Mouse (Mus musculus) liver, postnatal 0 days (tissue): Measurements from ENCODE around the gene Birc5. TPM values are rescaled to one million over a fixed set of nuclear protein-coding genes. Genes with fewer than 3 reads are reported as not detected.

ENCODE experiments used
- ATAC-seq: fragments of 200-750 bp; cut with Nextera tagmentation; 2 replicates; pipeline ENCODE4 v1.8.0; 2017; ENCODE audit warnings: mild to moderate bottlenecking, moderate library complexity
- DNase-seq: peaks from one replicate; pipeline ENCODE4 v3.0.0-alpha.2; 2016
- H3K27ac ChIP-seq: fragments of 300-500 bp; sonication (generic); 2 replicates; pipeline ENCODE4 v1.5.1; 2014; ENCODE audit warnings: antibody characterized with exemption, moderate library complexity, mild to moderate bottlenecking, low read depth
- H3K27me3 ChIP-seq: fragments of 300-500 bp; sonication (generic); 2 replicates; pipeline ENCODE4 v1.6.1; 2014; ENCODE audit warnings: low read length, control low read depth, mixed read lengths; ENCODE audit not compliant: insufficient read depth
- H3K36me3 ChIP-seq: fragments of 300-500 bp; sonication (generic); replicated peaks from 2 replicates; pipeline ENCODE4 v1.6.1; 2014; ENCODE audit warnings: mild to moderate bottlenecking, control low read depth, low read length, moderate library complexity, mixed read lengths; ENCODE audit not compliant: insufficient read depth
- H3K4me1 ChIP-seq: fragments of 300-500 bp; sonication (generic); 2 replicates; pipeline ENCODE4 v1.6.1; 2014; ENCODE audit warnings: antibody characterized with exemption, mild to moderate bottlenecking, control low read depth; ENCODE audit not compliant: insufficient read depth
- H3K4me2 ChIP-seq: fragments of 300-500 bp; sonication (generic); 2 replicates; pipeline ENCODE4 v1.6.1; 2014; ENCODE audit warnings: low read depth, mild to moderate bottlenecking, low read length, moderate library complexity, mixed read lengths
- H3K4me3 ChIP-seq: fragments of 300-500 bp; sonication (generic); 2 replicates; pipeline ENCODE4 v1.5.1; 2014; ENCODE audit warnings: low read depth, low read length
- H3K9ac ChIP-seq: fragments of 300-500 bp; sonication (generic); replicated peaks from 2 replicates; pipeline ENCODE4 v1.6.1; 2014; ENCODE audit warnings: mild to moderate bottlenecking, moderate library complexity
- H3K9me3 ChIP-seq: fragments of 300-500 bp; sonication (generic); 2 replicates; pipeline ENCODE4 v1.6.1; 2016; ENCODE audit warnings: mild to moderate bottlenecking, control low read depth, low read length, mixed read lengths
- CTCF ChIP-seq: sonication (generic); IDR thresholded peaks from 2 replicates; pipeline ENCODE4 v1.5.1; 2016; ENCODE audit warnings: antibody characterized with exemption, low read depth
- EP300 ChIP-seq: IDR thresholded peaks from 2 replicates; pipeline ENCODE4 v1.6.1; 2016; ENCODE audit warnings: antibody characterized with exemption, low read depth, mild to moderate bottlenecking
- WGBS: fragments of 180-500 bp; shearing (Covaris S2); extraction: QIAGEN DNeasy Blood & Tissue Kit; methylation state at CpG from one replicate; pipeline ENCODE4 v1.1.7; 2014; ENCODE audit not compliant: insufficient replicate concordance; 5-methylcytosine and 5-hydroxymethylcytosine counted together
- polyA plus RNA-seq: library from polyadenylated mRNA; unstranded; fragments of >200 nt; fragmentation: Nextera tagmentation; extraction: Ambion mirVana; gene quantifications from 2 replicates; pipeline ENCODE4 v1.2.1, GENCODE M21; 2015

The Birc5 gene
- polyA plus RNA-seq, 1 experiment from 2014 or later, result 197 TPM

DNA sequence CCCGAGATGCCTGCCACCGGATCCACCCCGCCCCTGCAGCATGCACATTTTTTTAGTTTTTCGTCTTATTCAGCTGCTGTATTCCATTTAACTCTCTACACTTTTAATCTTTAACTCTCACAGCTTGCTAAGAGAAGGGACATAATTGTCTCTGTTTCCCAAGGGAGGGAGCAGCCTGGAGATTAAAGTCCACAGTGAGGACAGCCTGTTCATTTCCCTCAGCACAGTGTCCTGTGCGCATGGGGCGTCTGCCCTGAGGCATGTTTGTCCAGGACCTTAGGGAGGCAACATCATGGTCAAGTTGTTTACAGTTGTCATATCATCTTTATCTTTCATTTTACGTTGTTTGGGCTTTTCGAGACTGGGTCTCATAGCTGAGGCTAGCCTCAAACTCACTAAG, 15.0 kb upstream of the Birc5 start:
- no peaks in the 10 kb centered on the region for H3K27me3 ChIP-seq
- H3K36me3 ChIP-seq, result no peaks in the 10 kb centered on the region
- no peak overlapping the region for H3K4me2 ChIP-seq
- 74% methylated on average over 8 of the region's 8 CpGs for WGBS
- peaks cover 66% of the 10 kb centered on the region for H3K4me1 ChIP-seq
- peak overlapping the region; percentile 83 for H3K27ac ChIP-seq
- H3K9ac ChIP-seq, result no peak overlapping the region
- TF ChIP-seq CTCF (no peak), EP300 (peak; percentile 46; the same call in 1 of the 2 replicates)
- H3K9me3 ChIP-seq, result no peaks in the 10 kb centered on the region
- DNase-seq (no peak), ATAC-seq (no peak)
- no peak overlapping the region for H3K4me3 ChIP-seq

DNA sequence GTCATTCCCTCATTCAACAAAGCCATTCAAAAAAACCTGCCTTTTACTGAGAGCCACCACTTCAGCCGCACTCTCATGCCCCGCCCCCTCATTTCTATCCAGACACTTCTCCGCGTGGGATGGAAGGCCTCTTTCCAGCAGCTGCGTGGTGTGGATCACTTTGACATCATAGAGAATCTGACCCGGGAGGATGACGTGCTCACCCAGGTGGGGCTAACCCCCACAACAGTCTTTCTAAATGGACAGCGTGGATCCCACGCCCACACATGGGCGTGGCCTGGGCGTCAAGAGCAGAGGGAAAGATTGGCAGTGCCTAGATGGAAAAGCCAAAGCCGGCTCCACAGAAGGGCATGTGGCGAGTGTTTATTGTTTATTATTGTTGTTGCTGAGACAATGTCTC, 12.7 kb upstream of the Birc5 start:
- 0 out of 2 replicates have a peak overlapping the region, but pooled peaks have one; percentile 12 for H3K9ac ChIP-seq
- no peaks in the 10 kb centered on the region for H3K36me3 ChIP-seq
- peak overlapping the region; percentile 64; the same call in 1 of the 2 replicates for H3K27ac ChIP-seq
- DNase-seq (peak; percentile 74), ATAC-seq (peak; percentile 7)
- no peak for TF ChIP-seq CTCF
- no peak for TF ChIP-seq EP300
- 34% methylated on average over 13 of the region's 13 CpGs for WGBS
- H3K4me2 ChIP-seq, result peak overlapping the region; percentile 31
- H3K4me1 ChIP-seq, result peaks cover 65% of the 10 kb centered on the region
- H3K9me3 ChIP-seq, result no peaks in the 10 kb centered on the region
- no peak overlapping the region for H3K4me3 ChIP-seq
- H3K27me3 ChIP-seq, result no peaks in the 10 kb centered on the region

DNA sequence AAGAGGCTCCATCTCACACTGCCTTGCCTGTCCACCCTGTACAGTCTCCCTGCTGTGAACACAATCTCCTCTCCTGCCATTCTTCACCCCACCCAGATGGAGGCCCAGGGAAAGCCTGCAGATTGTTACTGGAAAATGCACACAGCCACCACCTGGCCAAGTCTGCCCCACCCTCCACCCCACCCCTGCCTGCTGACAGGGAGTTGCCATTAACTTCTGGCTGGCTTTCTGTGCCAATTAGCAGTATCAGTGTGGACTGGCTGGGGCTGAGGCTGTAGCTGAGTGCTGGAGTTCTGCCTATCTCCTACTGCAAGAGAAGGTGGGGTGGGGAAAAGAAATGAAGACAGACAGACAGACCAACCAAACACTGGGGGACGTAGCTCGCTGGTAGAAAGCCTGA, 10.5 kb upstream of the Birc5 start:
- TF ChIP-seq EP300, result peak; percentile 82
- TF ChIP-seq CTCF, result no peak
- peak; percentile 82 for DNase-seq
- Histone ChIP-seq H3K27ac (peak overlapping the region; percentile 94), H3K9ac (peak overlapping the region; percentile 26; the same call in 1 of the 2 replicates), H3K36me3 (no peaks in the 10 kb centered on the region), H3K4me2 (peak overlapping the region; percentile 54), H3K4me1 (peaks cover 59% of the 10 kb centered on the region), H3K27me3 (no peaks in the 10 kb centered on the region), H3K9me3 (no peaks in the 10 kb centered on the region), H3K4me3 (no peak overlapping the region)
- 51% methylated on average over 2 of the region's 2 CpGs for WGBS
- peak; percentile 93 for ATAC-seq

DNA sequence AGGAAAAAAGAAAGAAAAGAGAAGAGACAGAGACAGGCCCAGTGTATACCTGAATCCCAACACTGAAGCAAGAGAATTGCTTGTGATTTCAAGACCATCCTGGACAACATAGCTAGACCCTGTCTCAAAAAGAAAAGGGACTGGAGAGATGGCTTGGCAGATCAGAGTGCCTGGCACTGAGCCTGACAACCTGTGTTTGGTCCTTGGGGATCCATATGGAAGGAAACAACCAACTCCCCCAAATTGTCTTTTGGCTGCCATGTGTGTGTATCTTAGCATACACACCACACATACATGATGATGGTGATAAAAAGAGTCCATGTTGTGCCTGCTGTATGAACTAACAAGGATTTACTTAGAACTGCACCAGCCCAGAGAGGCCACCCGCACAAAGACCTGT, 10.0 kb upstream of the Birc5 start:
- no peaks in the 10 kb centered on the region for H3K27me3 ChIP-seq
- H3K4me1 ChIP-seq, result peaks cover 59% of the 10 kb centered on the region
- peak; percentile 11 for ATAC-seq
- 35% methylated on average over 1 of the region's 1 CpGs for WGBS
- TF ChIP-seq EP300 (no peak), CTCF (no peak)
- DNase-seq, result no peak
- H3K9me3 ChIP-seq, result no peaks in the 10 kb centered on the region
- H3K36me3 ChIP-seq, result no peaks in the 10 kb centered on the region
- peak overlapping the region; percentile 94 for H3K27ac ChIP-seq
- peak overlapping the region; percentile 54 for H3K4me2 ChIP-seq
- H3K4me3 ChIP-seq, result no peak overlapping the region
- peak overlapping the region; percentile 26; the same call in 1 of the 2 replicates for H3K9ac ChIP-seq

DNA sequence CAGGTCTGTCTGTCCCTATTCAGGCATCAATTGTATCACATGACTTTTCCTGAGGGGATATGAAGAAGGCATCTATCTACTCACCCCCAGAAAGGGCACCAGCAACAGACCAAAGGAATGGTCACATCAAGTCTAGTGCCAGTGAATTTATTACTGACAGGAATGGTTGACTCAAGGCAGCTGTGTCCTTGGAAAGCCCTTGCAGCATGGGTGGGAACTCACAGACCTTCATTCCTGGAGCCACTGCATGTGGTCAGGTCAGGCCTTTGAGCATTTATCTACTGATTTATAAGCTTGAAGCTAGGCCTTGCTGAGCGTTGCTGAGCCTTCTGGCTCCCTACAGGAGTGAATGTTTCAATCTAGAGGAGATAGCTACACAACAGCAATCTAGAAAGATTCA, 8.1 kb upstream of the Birc5 start:
- no peak for ATAC-seq
- WGBS, result 61% methylated on average over 1 of the region's 1 CpGs
- Histone ChIP-seq H3K27me3 (no peaks in the 10 kb centered on the region), H3K27ac (peak overlapping the region; percentile 94; the same call in 1 of the 2 replicates), H3K4me3 (no peak overlapping the region), H3K9me3 (no peaks in the 10 kb centered on the region), H3K4me1 (peaks cover 59% of the 10 kb centered on the region), H3K4me2 (no peak overlapping the region), H3K36me3 (no peaks in the 10 kb centered on the region), H3K9ac (0 out of 2 replicates have a peak overlapping the region, but pooled peaks have one; percentile 11)
- no peak for DNase-seq
- TF ChIP-seq EP300, result no peak
- TF ChIP-seq CTCF, result no peak

DNA sequence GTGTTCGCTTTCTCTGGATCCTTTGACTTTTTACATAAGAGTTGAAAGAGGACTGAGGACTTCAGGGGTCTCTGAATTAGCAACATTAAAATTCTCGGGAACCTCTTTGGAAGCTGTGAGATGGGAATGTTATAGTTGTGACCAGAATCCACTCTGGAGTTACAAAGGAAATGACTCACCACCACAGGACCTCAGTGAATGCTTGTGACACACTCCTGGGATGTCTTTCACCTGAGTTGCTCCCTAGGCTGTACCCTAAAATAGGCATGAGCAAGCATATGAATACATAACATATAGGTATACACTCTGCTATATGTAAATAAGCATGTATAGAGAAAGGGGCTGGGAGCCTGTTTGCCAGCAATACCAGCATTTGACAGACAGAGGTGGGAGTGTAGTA, 5.6 kb upstream of the Birc5 start:
- Histone ChIP-seq H3K27me3 (no peaks in the 10 kb centered on the region), H3K9me3 (no peaks in the 10 kb centered on the region), H3K36me3 (no peaks in the 10 kb centered on the region), H3K4me1 (peaks cover 58% of the 10 kb centered on the region), H3K9ac (no peak overlapping the region), H3K4me3 (no peak overlapping the region), H3K4me2 (no peak overlapping the region), H3K27ac (no peak overlapping the region)
- WGBS, result 88% methylated on average over 2 of the region's 2 CpGs
- DNase-seq, result no peak
- TF ChIP-seq CTCF (no peak), EP300 (no peak)
- ATAC-seq, result no peak

DNA sequence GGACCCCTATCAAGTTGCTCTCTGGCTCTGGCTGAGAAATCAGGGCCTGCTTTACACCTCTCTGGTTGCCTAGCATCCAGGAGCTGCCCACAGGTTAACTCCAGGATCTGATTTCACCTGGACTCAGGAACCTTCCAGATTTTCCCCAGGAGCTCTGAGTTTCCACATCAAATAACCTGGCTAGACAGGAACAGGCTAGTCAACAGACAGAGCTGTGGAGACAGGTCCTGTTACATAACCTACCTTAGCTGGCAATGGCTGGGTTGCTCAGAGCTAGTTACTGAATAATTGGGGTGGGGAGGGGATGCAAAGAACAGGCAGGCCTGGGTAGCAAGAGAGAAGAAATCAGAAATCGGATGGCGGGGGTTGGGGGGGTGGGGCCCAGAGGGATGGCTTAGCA, 4.1 kb upstream of the Birc5 start:
- Histone ChIP-seq H3K4me1 (peaks cover 46% of the 10 kb centered on the region), H3K4me3 (no peak overlapping the region), H3K36me3 (no peaks in the 10 kb centered on the region), H3K27me3 (no peaks in the 10 kb centered on the region), H3K9me3 (no peaks in the 10 kb centered on the region), H3K9ac (no peak overlapping the region; the same call in 1 of the 2 replicates), H3K27ac (peak overlapping the region; percentile 92), H3K4me2 (no peak overlapping the region)
- ATAC-seq, result peak; percentile 53
- peak; percentile 55 for DNase-seq
- 57% methylated on average over 2 of the region's 2 CpGs for WGBS
- TF ChIP-seq EP300, result peak; percentile 50
- TF ChIP-seq CTCF, result no peak
